In the genomic region with DNA sequence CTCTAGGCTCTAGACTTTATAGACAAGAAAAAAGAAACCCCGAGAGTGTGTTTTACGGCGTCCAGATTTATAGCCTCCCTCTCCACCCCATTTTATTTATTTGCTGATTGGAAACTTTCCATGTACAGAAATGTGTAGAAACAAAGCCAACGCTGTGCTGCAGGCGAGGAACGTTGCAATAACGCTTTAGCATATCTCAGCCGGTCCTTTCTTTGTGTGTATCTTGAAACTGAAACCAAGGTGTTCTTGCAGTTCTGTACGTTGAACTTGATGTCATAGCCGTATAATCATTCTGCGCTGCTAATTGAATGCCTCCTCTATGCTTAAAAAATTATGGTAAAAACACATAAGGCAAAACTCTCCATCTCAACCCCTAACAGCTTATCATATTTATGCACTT, we compare ENCODE assay signal across 23 mouse cellular contexts. TPM values are rescaled to one million over a fixed set of nuclear protein-coding genes. Genes with fewer than 3 reads are reported as not detected.
DNase-seq lines count a peak whose midpoint lies in the region; ATAC-seq and TF ChIP-seq lines count a peak whose summit lies in the region.
"Had no signal": no experiment of that assay in that cellular context is flagged by ENCODE, and none has a peak within 500 bp of the region (broad histone marks: within the 10 kb centered on the region; RNA-seq: fewer than 3 reads in every experiment).

No protein-coding gene starts in this region.

- dilution Hi-C loops in CH12.LX (cut with MboI; ENCODE audit: extremely low pct_ligation_motif_present, extremely low pct_unique_long_range_greater_than_20kb, low sequenced_read_pairs), result no loop called here

- H3K36me3 ChIP-seq in kidney, embryonic 16.5 days (ENCODE audit: insufficient read depth, low read length), result no peaks in the 10 kb centered on the region
- no peaks in the 10 kb centered on the region for H3K36me3 ChIP-seq in CH12.LX (replicated peaks in 1 of 2; ENCODE audit: control insufficient read depth in 1 of 2, insufficient read depth in 1 of 2, low read length in 1 of 2)
- H3K36me3 ChIP-seq in limb, embryonic 12.5 days, result no peaks in the 10 kb centered on the region
- H3K36me3 ChIP-seq in midbrain, embryonic 13.5 days, result no peaks in the 10 kb centered on the region
- H3K36me3 ChIP-seq in heart, embryonic 10.5 days, result no peaks in the 10 kb centered on the region
- no peaks in the 10 kb centered on the region for H3K36me3 ChIP-seq in embryonic facial prominence, embryonic 10.5 days (replicated peaks)
- H3K36me3 ChIP-seq: embryonic facial prominence, embryonic 15.5 days; hindbrain, embryonic 12.5 days; kidney, embryonic 15.5 days; neural tube, embryonic 13.5 days had no signal

- 65% methylated on average over 11 of the region's 11 CpGs for WGBS in kidney, embryonic 16.5 days
- WGBS in limb, embryonic 12.5 days, result 75% methylated on average over 11 of the region's 11 CpGs
- WGBS in midbrain, embryonic 13.5 days, result 97% methylated on average over 11 of the region's 11 CpGs
- WGBS in heart, embryonic 10.5 days, result 92% methylated on average over 11 of the region's 11 CpGs
- WGBS in embryonic facial prominence, embryonic 10.5 days, result 95% methylated on average over 11 of the region's 11 CpGs

- no peaks in the 10 kb centered on the region for H3K79me2 ChIP-seq in CH12.LX (replicated peaks; ENCODE audit: control insufficient read depth, extremely low read depth, insufficient read depth, poor library complexity, severe bottlenecking)

- no peak overlapping the region for H3K4me3 ChIP-seq in kidney, embryonic 16.5 days (ENCODE audit: low read length)
- no peak overlapping the region for H3K4me3 ChIP-seq in CH12.LX (replicated peaks in 1 of 3; ENCODE audit: low read depth in 2 of 3, low read length in 2 of 3, poor library complexity in 1 of 3)
- H3K4me3 ChIP-seq in limb, embryonic 12.5 days (replicated peaks), result no peak overlapping the region
- no peak overlapping the region for H3K4me3 ChIP-seq in midbrain, embryonic 13.5 days (replicated peaks)
- no peak overlapping the region for H3K4me3 ChIP-seq in heart, embryonic 10.5 days
- no peak overlapping the region for H3K4me3 ChIP-seq in embryonic facial prominence, embryonic 10.5 days
- H3K4me3 ChIP-seq: embryonic facial prominence, embryonic 15.5 days; hindbrain, embryonic 12.5 days; kidney, embryonic 15.5 days; neural tube, embryonic 13.5 days had no signal

- no peak overlapping the region for H3K27ac ChIP-seq in kidney, embryonic 16.5 days (ENCODE audit: low read length)
- H3K27ac ChIP-seq in CH12.LX (ENCODE audit: insufficient read depth, low read depth), result no peak overlapping the region
- H3K27ac ChIP-seq in limb, embryonic 12.5 days, result peak overlapping the region; percentile 56
- no peak overlapping the region for H3K27ac ChIP-seq in midbrain, embryonic 13.5 days
- H3K27ac ChIP-seq in heart, embryonic 10.5 days, result no peak overlapping the region
- H3K27ac ChIP-seq in embryonic facial prominence, embryonic 10.5 days (replicated peaks), result no peak overlapping the region
- H3K27ac ChIP-seq: embryonic facial prominence, embryonic 15.5 days; hindbrain, embryonic 12.5 days; kidney, embryonic 15.5 days; liver, embryonic 14.5 days; neural tube, embryonic 13.5 days; stomach, postnatal 0 days had no signal

- H3K4me2 ChIP-seq in kidney, embryonic 16.5 days (replicated peaks; ENCODE audit: low read depth, low read length), result 0 out of 2 replicates have a peak overlapping the region, but pooled peaks have one; percentile 8
- H3K4me2 ChIP-seq in CH12.LX (ENCODE audit: insufficient read depth, low read depth, poor library complexity, severe bottlenecking), result 0 out of 2 replicates have a peak overlapping the region, but pooled peaks have one; percentile 14
- H3K4me2 ChIP-seq in limb, embryonic 12.5 days, result no peak overlapping the region
- H3K4me2 ChIP-seq in midbrain, embryonic 13.5 days (replicated peaks), result no peak overlapping the region
- H3K4me2 ChIP-seq: embryonic facial prominence, embryonic 15.5 days; hindbrain, embryonic 12.5 days; kidney, embryonic 15.5 days; lung, embryonic 14.5 days; neural tube, embryonic 13.5 days had no signal

- peaks cover 8% of the 10 kb centered on the region; the same call in 1 of the 2 replicates for H3K9me3 ChIP-seq in kidney, embryonic 16.5 days (ENCODE audit: low read length)
- H3K9me3 ChIP-seq in CH12.LX (replicated peaks; ENCODE audit: low read length), result no peaks in the 10 kb centered on the region
- H3K9me3 ChIP-seq in limb, embryonic 12.5 days, result peaks cover 10% of the 10 kb centered on the region; the same call in 1 of the 2 replicates
- no peaks in the 10 kb centered on the region for H3K9me3 ChIP-seq in midbrain, embryonic 13.5 days
- H3K9me3 ChIP-seq in heart, embryonic 10.5 days, result 0 out of 2 replicates have a peak, but pooled peaks cover 6% of the 10 kb centered on the region
- H3K9me3 ChIP-seq in embryonic facial prominence, embryonic 10.5 days, result peaks cover 8% of the 10 kb centered on the region; the same call in 1 of the 2 replicates
- H3K9me3 ChIP-seq: hindbrain, embryonic 12.5 days had no signal

- TF ChIP-seq EP300 in CH12.LX (IDR thresholded peaks at IDR 0.05; ENCODE audit: low read length), result no peak

- H3K27me3 ChIP-seq in kidney, embryonic 16.5 days (ENCODE audit: insufficient read depth, low read length), result no peaks in the 10 kb centered on the region
- H3K27me3 ChIP-seq in CH12.LX (replicated peaks), result no peaks in the 10 kb centered on the region
- no peaks in the 10 kb centered on the region for H3K27me3 ChIP-seq in limb, embryonic 12.5 days
- H3K27me3 ChIP-seq in midbrain, embryonic 13.5 days, result no peaks in the 10 kb centered on the region
- no peaks in the 10 kb centered on the region for H3K27me3 ChIP-seq in heart, embryonic 10.5 days (ENCODE audit: insufficient read depth, poor library complexity, severe bottlenecking)
- H3K27me3 ChIP-seq in embryonic facial prominence, embryonic 10.5 days (replicated peaks; ENCODE audit: low read depth, poor library complexity, severe bottlenecking), result no peaks in the 10 kb centered on the region
- H3K27me3 ChIP-seq: embryonic facial prominence, embryonic 15.5 days; hindbrain, embryonic 12.5 days; kidney, embryonic 15.5 days; megakaryocyte, embryonic 14.5 days; neural tube, embryonic 13.5 days had no signal

- no peak for TF ChIP-seq POLR2A in CH12.LX (IDR thresholded peaks at IDR 0.05; ENCODE audit: low read depth, low read length)

- DNase-seq in kidney, adult 11 months, result no peak
- no peak for DNase-seq in CH12.LX (ENCODE audit: extremely low read depth)
- no peak for DNase-seq in heart, embryonic 10.5 days (ENCODE audit: low spot score)
- no peak for DNase-seq in embryonic facial prominence, embryonic 10.5 days (ENCODE audit: low spot score)
- DNase-seq: adrenal gland, postnatal 25 days; cerebellum, adult 8-10 months; gastrocnemius, postnatal 10 days; heart, adult 18-20 months; lung, embryonic 14.5 days; midbrain, embryonic 14.5 days; thymus, adult 2 months; thymus, postnatal 4 days had no signal

- TF ChIP-seq CTCF in CH12.LX (conservative IDR thresholded peaks at IDR 0.05 in 1 of 2, IDR thresholded peaks at IDR 0.05 in 1 of 2; ENCODE audit: low read depth in 2 of 2, low read length in 2 of 2), result no peak

- H3K4me1 ChIP-seq in kidney, embryonic 16.5 days (ENCODE audit: insufficient read depth, low read length), result no peaks in the 10 kb centered on the region
- H3K4me1 ChIP-seq in CH12.LX (ENCODE audit: control insufficient read depth in 1 of 2, insufficient read depth in 2 of 2), result peaks cover under 1 to 15% of the 10 kb centered on the region in 2 experiments; a peak in 3 of 4 replicates
- no peaks in the 10 kb centered on the region for H3K4me1 ChIP-seq in limb, embryonic 12.5 days (replicated peaks)
- no peaks in the 10 kb centered on the region for H3K4me1 ChIP-seq in midbrain, embryonic 13.5 days (replicated peaks)
- no peaks in the 10 kb centered on the region for H3K4me1 ChIP-seq in heart, embryonic 10.5 days
- no peaks in the 10 kb centered on the region for H3K4me1 ChIP-seq in embryonic facial prominence, embryonic 10.5 days
- H3K4me1 ChIP-seq: embryonic facial prominence, embryonic 15.5 days; hindbrain, embryonic 12.5 days; kidney, embryonic 15.5 days; neural tube, embryonic 13.5 days had no signal

- no peak for ATAC-seq in kidney, embryonic 16.5 days (ENCODE audit: low FRiP score, low TSS enrichment)
- no peak for ATAC-seq in limb, embryonic 12.5 days (ENCODE audit: insufficient number of reproducible peaks, insufficient read depth, low FRiP score, low TSS enrichment, low read depth)
- no peak for ATAC-seq in midbrain, embryonic 13.5 days
- ATAC-seq: forebrain, embryonic 16.5 days had no signal

- TF ChIP-seq RAD21 in CH12.LX (IDR thresholded peaks at IDR 0.05; ENCODE audit: low read depth, low read length), result no peak

- H3K9ac ChIP-seq in kidney, embryonic 16.5 days (replicated peaks; ENCODE audit: low read length), result no peak overlapping the region
- no peak overlapping the region for H3K9ac ChIP-seq in CH12.LX (ENCODE audit: insufficient read depth, low read depth)
- no peak overlapping the region for H3K9ac ChIP-seq in limb, embryonic 12.5 days (replicated peaks)
- no peak overlapping the region for H3K9ac ChIP-seq in midbrain, embryonic 13.5 days (replicated peaks)
- H3K9ac ChIP-seq: embryonic facial prominence, embryonic 15.5 days; hindbrain, embryonic 12.5 days; kidney, embryonic 15.5 days; liver, embryonic 14.5 days; lung, embryonic 14.5 days; neural tube, embryonic 13.5 days had no signal

- in situ Hi-C loops in CH12.LX (cut with MboI; ENCODE audit: low pct_ligation_motif_present, low pct_unique_long_range_greater_than_20kb, low sequenced_read_pairs), result no loop called here

RNA-seq across cellular contexts. Expression of gene Tlr1, which starts 15.6 kb away (rescaled TPM):
- 0.58 and 0.62 TPM in 2 replicates for polyA plus RNA-seq in kidney, embryonic 16.5 days (2015; fragmentation: Nextera tagmentation; extraction: Ambion mirVana)
- total RNA-seq in CH12.LX (2012; rRNA removed), result 4.3 and 6.4 TPM in 2 replicates
- 22.2 and 22.5 TPM in 2 replicates for total RNA-seq in CH12.LX (2014; rRNA removed)
- polyA plus RNA-seq in CH12.LX (2012; ENCODE audit: insufficient read length, low read depth), result 21.3 and 26.5 TPM in 2 replicates
- 0.52 and 0.55 TPM in 2 replicates for polyA plus RNA-seq in limb, embryonic 12.5 days (2016; fragmentation: Nextera tagmentation; extraction: Ambion mirVana)
- polyA plus RNA-seq in midbrain, embryonic 13.5 days (2015; fragmentation: Nextera tagmentation; extraction: Ambion mirVana), result 0.21 and 0.30 TPM in 2 replicates
- 0.10 and 0.11 TPM in 2 replicates for polyA plus RNA-seq in heart, embryonic 10.5 days (2016; fragmentation: Nextera tagmentation; extraction: Ambion mirVana)
- 0.31 and 0.35 TPM in 2 replicates for polyA plus RNA-seq in embryonic facial prominence, embryonic 10.5 days (2016; fragmentation: Nextera tagmentation; extraction: Ambion mirVana)

RNA-seq across cellular contexts. Expression of gene Tlr6, which starts 42.2 kb away (rescaled TPM):
- polyA plus RNA-seq in kidney, embryonic 16.5 days (2015; fragmentation: Nextera tagmentation; extraction: Ambion mirVana), result 0.62 and 0.77 TPM in 2 replicates
- total RNA-seq in CH12.LX (2012; rRNA removed) (0.72 and 1.0 TPM in 2 replicates), CH12.LX (2014; rRNA removed) (2.5 and 5.1 TPM in 2 replicates)
- polyA plus RNA-seq in CH12.LX (2012; ENCODE audit: insufficient read length, low read depth), result 4.6 and 5.4 TPM in 2 replicates
- 0.31 and 0.40 TPM in 2 replicates for polyA plus RNA-seq in limb, embryonic 12.5 days (2016; fragmentation: Nextera tagmentation; extraction: Ambion mirVana)
- 0.17 and 0.22 TPM in 2 replicates for polyA plus RNA-seq in midbrain, embryonic 13.5 days (2015; fragmentation: Nextera tagmentation; extraction: Ambion mirVana)
- polyA plus RNA-seq in heart, embryonic 10.5 days (2016; fragmentation: Nextera tagmentation; extraction: Ambion mirVana), result 0.29 and 0.34 TPM in 2 replicates
- 0.19 and 0.30 TPM in 2 replicates for polyA plus RNA-seq in embryonic facial prominence, embryonic 10.5 days (2016; fragmentation: Nextera tagmentation; extraction: Ambion mirVana)

RNA-seq across cellular contexts. Expression of gene Fam114a1, which starts 52.1 kb away (rescaled TPM):
- 42.8 and 44.6 TPM in 2 replicates for polyA plus RNA-seq in kidney, embryonic 16.5 days (2015; fragmentation: Nextera tagmentation; extraction: Ambion mirVana)
- total RNA-seq in CH12.LX (2012; rRNA removed) (0.17 and 0.47 TPM in 2 replicates), CH12.LX (2014; rRNA removed) (0.12 and 0.36 TPM in 2 replicates)
- 0.16 and 0.27 TPM in 2 replicates for polyA plus RNA-seq in CH12.LX (2012; ENCODE audit: insufficient read length, low read depth)
- 32.2 and 34.6 TPM in 2 replicates for polyA plus RNA-seq in limb, embryonic 12.5 days (2016; fragmentation: Nextera tagmentation; extraction: Ambion mirVana)
- 6.1 and 6.8 TPM in 2 replicates for polyA plus RNA-seq in midbrain, embryonic 13.5 days (2015; fragmentation: Nextera tagmentation; extraction: Ambion mirVana)
- polyA plus RNA-seq in heart, embryonic 10.5 days (2016; fragmentation: Nextera tagmentation; extraction: Ambion mirVana), result 35.3 and 36.2 TPM in 2 replicates
- 14.5 and 15.0 TPM in 2 replicates for polyA plus RNA-seq in embryonic facial prominence, embryonic 10.5 days (2016; fragmentation: Nextera tagmentation; extraction: Ambion mirVana)

Comparison
In these comparisons a context has a peak if more than half of its experiments do, and no peak if none do; other contexts are left out.
1. H3K4me2 ChIP-seq: peak in kidney, embryonic 16.5 days (single experiment) and CH12.LX (single experiment); none in limb, embryonic 12.5 days (single experiment) and midbrain, embryonic 13.5 days (single experiment).
2. RNA of gene Tlr1, which starts 15.6 kb away (polyA plus RNA-seq): 21.3 to 26.5 TPM in CH12.LX; 0.58 to 0.62 TPM in kidney, embryonic 16.5 days, 0.52 to 0.55 TPM in limb, embryonic 12.5 days, 0.31 to 0.35 TPM in embryonic facial prominence, embryonic 10.5 days, 0.21 to 0.30 TPM in midbrain, embryonic 13.5 days and 0.10 to 0.11 TPM in heart, embryonic 10.5 days; every median in the first group is over 10 times any median in the second.